Mouse (Mus musculus): ENCODE data around the gene Prkce. TPM values are rescaled to one million over a fixed set of nuclear protein-coding genes. Genes with fewer than 3 reads are reported as not detected.

The Prkce gene
- polyA plus RNA-seq, 2 experiments = 0.32 to 0.37 TPM

DNA sequence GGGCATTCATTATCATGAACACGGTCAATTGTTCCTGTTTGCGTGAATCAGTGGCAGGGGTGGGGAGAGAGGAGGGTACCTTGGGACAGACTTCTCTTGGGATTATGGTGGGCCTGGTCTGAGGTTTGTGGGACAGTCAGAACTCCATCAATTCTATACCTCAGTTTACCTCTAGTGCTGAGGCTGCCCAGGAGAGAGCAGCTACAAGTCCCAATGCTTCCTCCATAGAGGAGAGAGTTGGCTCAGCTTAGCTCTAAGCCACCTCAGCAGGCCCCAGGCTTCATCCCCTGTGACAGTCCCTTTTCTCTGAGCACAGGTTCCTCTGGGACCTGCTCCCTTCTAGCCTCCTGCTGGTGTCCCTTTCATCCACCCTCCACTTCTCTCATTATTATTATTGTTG, 507.4 kb downstream of the Prkce start:
- Histone ChIP-seq H3K27ac (no peak overlapping the region), H3K27me3 (ENCODE audit: control insufficient read depth, insufficient read depth, low read length) (no peaks in the 10 kb centered on the region), H3K9me3 (ENCODE audit: control insufficient read depth, low read length) (no peaks in the 10 kb centered on the region), H3K36me3 (replicated peaks; ENCODE audit: control insufficient read depth, insufficient read depth, low read depth) (no peaks in the 10 kb centered on the region), H3K4me2 (ENCODE audit: low read depth) (no peak overlapping the region), H3K4me3 (ENCODE audit: insufficient read depth in 1 of 2, low read depth in 2 of 2, low read length in 2 of 2) (no peak overlapping the region), H3K4me1 (replicated peaks; ENCODE audit: control insufficient read depth in 2 of 2, insufficient read depth in 2 of 2, low read length in 1 of 2) (no peaks in the 10 kb centered on the region; a peak in 2 of 4 replicates), H3K9ac (replicated peaks) (no peak overlapping the region)
- no peak for ATAC-seq (ENCODE audit: insufficient read depth)
- 29% methylated on average over 2 of the region's 2 CpGs for WGBS (ENCODE audit: insufficient replicate concordance)
- TF ChIP-seq EP300 (IDR thresholded peaks at IDR 0.05; ENCODE audit: low read depth) (no peak), CTCF (IDR thresholded peaks at IDR 0.05; ENCODE audit: low read depth) (no peak)
- DNase-seq (ENCODE audit: low read depth in 3 of 3, low spot score in 3 of 3) = no peak

DNA sequence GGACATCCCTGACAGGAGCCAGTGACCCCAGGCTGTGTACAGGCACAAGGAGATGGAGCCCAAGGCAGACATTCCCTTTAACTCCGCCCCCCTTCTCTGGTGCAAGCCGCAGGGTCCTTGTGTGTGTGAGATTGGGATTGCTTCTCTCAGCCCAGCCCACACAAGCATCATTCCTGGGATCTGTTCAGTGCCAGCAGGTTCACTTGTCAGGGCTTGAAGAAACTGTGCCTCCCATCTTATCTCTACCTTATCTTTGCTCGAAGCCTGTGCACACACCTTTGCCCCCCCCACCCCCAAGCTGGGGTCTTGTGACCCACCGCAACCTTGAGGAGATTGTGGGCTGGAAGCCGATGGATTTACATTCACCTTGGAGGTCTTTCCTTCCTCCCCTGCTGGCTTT, 508.8 kb downstream of the Prkce start:
- 54% methylated on average over 5 of the region's 5 CpGs for WGBS (ENCODE audit: insufficient replicate concordance)
- ATAC-seq (ENCODE audit: insufficient read depth) = no peak

DNA sequence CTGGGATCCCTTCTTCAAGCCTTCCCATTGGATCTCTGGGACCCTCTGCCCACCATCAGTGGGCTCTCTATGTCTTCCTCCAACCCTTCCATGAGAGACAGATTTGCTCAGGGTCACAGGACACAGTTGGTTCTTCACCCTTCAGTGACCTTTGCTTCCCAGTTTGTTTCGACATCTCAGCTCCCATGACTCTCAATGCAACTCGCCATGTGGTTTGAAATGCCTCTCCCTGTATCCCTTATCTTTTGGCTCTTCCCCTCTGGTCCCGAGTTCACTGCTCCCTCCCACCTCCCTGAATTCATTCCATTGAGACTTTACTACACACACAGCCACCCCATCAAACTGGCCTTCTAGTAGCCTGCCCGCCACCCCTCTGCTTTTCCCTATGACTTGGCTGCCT, 509.3 kb downstream of the Prkce start:
- H3K4me3 ChIP-seq (ENCODE audit: insufficient read depth in 1 of 2, low read depth in 2 of 2, low read length in 2 of 2) = no peak overlapping the region
- TF ChIP-seq EP300 (IDR thresholded peaks at IDR 0.05; ENCODE audit: low read depth) (no peak), CTCF (IDR thresholded peaks at IDR 0.05; ENCODE audit: low read depth) (no peak)
- H3K27ac ChIP-seq = no peak overlapping the region
- no peaks in the 10 kb centered on the region for H3K36me3 ChIP-seq (replicated peaks; ENCODE audit: control insufficient read depth, insufficient read depth, low read depth)
- no peaks in the 10 kb centered on the region for H3K9me3 ChIP-seq (ENCODE audit: control insufficient read depth, low read length)
- no peaks in the 10 kb centered on the region for H3K27me3 ChIP-seq (ENCODE audit: control insufficient read depth, insufficient read depth, low read length)
- WGBS (ENCODE audit: insufficient replicate concordance) = 41% methylated on average over 4 of the region's 4 CpGs
- no peaks in the 10 kb centered on the region; a peak in 2 of 4 replicates for H3K4me1 ChIP-seq (replicated peaks; ENCODE audit: control insufficient read depth in 2 of 2, insufficient read depth in 2 of 2, low read length in 1 of 2)
- ATAC-seq (ENCODE audit: insufficient read depth) (no peak), DNase-seq (ENCODE audit: low read depth in 3 of 3, low spot score in 3 of 3) (no peak)
- H3K4me2 ChIP-seq (ENCODE audit: low read depth) = no peak overlapping the region
- H3K9ac ChIP-seq (replicated peaks) = no peak overlapping the region

More for the DNA sequence above, 508.8 kb downstream of the Prkce start:
- Histone ChIP-seq H3K4me3 (ENCODE audit: insufficient read depth in 1 of 2, low read depth in 2 of 2, low read length in 2 of 2) (no peak overlapping the region), H3K4me2 (ENCODE audit: low read depth) (no peak overlapping the region), H3K4me1 (replicated peaks; ENCODE audit: control insufficient read depth in 2 of 2, insufficient read depth in 2 of 2, low read length in 1 of 2) (no peaks in the 10 kb centered on the region; a peak in 2 of 4 replicates), H3K9me3 (ENCODE audit: control insufficient read depth, low read length) (no peaks in the 10 kb centered on the region), H3K27ac (no peak overlapping the region), H3K27me3 (ENCODE audit: control insufficient read depth, insufficient read depth, low read length) (no peaks in the 10 kb centered on the region), H3K36me3 (replicated peaks; ENCODE audit: control insufficient read depth, insufficient read depth, low read depth) (no peaks in the 10 kb centered on the region), H3K9ac (replicated peaks) (no peak overlapping the region)
- TF ChIP-seq EP300 (IDR thresholded peaks at IDR 0.05; ENCODE audit: low read depth) = no peak
- no peak for TF ChIP-seq CTCF (IDR thresholded peaks at IDR 0.05; ENCODE audit: low read depth)
- no peak for DNase-seq (ENCODE audit: low read depth in 3 of 3, low spot score in 3 of 3)

DNA sequence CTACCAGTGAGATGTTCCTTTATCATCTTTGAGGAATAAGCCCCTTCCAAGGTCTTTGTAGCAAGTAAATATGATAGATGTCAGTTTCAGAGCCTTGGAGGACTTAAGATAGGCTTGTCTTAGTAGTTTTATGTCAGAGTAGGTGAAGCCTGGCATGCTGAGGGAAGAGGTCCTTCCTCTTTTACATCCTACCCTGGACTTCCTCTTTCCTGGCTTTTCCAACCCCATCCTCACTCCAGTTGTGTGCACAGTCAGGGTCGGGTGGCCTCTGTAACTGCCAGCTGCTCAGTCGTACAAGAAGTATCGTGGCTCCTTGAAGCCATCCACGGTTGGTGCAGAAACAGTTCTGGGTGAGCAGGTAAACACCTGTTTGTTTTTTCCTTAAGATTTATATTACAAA, 517.7 kb downstream of the Prkce start:
- Histone ChIP-seq H3K27ac (no peak overlapping the region), H3K4me1 (replicated peaks; ENCODE audit: control insufficient read depth in 2 of 2, insufficient read depth in 2 of 2, low read length in 1 of 2) (no peaks in the 10 kb centered on the region), H3K27me3 (ENCODE audit: control insufficient read depth, insufficient read depth, low read length) (no peaks in the 10 kb centered on the region), H3K4me3 (ENCODE audit: insufficient read depth in 1 of 2, low read depth in 2 of 2, low read length in 2 of 2) (no peak overlapping the region), H3K9ac (replicated peaks) (no peak overlapping the region), H3K36me3 (replicated peaks; ENCODE audit: control insufficient read depth, insufficient read depth, low read depth) (no peaks in the 10 kb centered on the region), H3K9me3 (ENCODE audit: control insufficient read depth, low read length) (no peaks in the 10 kb centered on the region), H3K4me2 (ENCODE audit: low read depth) (no peak overlapping the region)
- TF ChIP-seq CTCF (IDR thresholded peaks at IDR 0.05; ENCODE audit: low read depth) (no peak), EP300 (IDR thresholded peaks at IDR 0.05; ENCODE audit: low read depth) (no peak)
- ATAC-seq (ENCODE audit: insufficient read depth) = no peak
- DNase-seq (ENCODE audit: low read depth in 3 of 3, low spot score in 3 of 3) = no peak
- WGBS (ENCODE audit: insufficient replicate concordance) = 27% methylated on average over 4 of the region's 4 CpGs

DNA sequence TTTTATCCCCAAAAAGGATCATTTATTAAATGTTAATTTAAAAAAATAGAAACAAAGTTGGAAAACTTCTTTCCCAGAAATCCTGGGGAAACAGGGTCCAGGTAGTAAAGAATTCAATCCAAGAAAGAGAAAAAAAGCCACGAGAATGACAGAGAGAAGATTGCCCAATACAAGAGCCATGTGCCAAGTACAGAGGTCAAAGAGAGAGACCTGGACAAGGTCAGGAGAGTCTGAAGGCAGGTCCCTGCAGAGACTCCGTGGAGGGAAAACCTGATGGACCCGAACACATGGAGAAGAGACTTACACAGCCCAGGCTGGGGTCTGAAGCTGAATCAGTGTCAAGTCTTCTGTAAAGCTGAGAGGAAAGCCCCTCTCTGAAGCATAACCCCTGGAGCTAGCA, 519.4 kb downstream of the Prkce start:
- DNase-seq (ENCODE audit: low read depth in 3 of 3, low spot score in 3 of 3) (no peak), ATAC-seq (ENCODE audit: insufficient read depth) (no peak)
- H3K9ac ChIP-seq (replicated peaks) = no peak overlapping the region
- no peak for TF ChIP-seq EP300 (IDR thresholded peaks at IDR 0.05; ENCODE audit: low read depth)
- TF ChIP-seq CTCF (IDR thresholded peaks at IDR 0.05; ENCODE audit: low read depth) = no peak
- H3K4me3 ChIP-seq (ENCODE audit: insufficient read depth in 1 of 2, low read depth in 2 of 2, low read length in 2 of 2) = no peak overlapping the region
- H3K27me3 ChIP-seq (ENCODE audit: control insufficient read depth, insufficient read depth, low read length) = no peaks in the 10 kb centered on the region
- H3K4me1 ChIP-seq (replicated peaks; ENCODE audit: control insufficient read depth in 2 of 2, insufficient read depth in 2 of 2, low read length in 1 of 2) = no peaks in the 10 kb centered on the region
- no peak overlapping the region for H3K4me2 ChIP-seq (ENCODE audit: low read depth)
- WGBS (ENCODE audit: insufficient replicate concordance) = 48% methylated on average over 3 of the region's 3 CpGs
- no peak overlapping the region for H3K27ac ChIP-seq
- no peaks in the 10 kb centered on the region for H3K36me3 ChIP-seq (replicated peaks; ENCODE audit: control insufficient read depth, insufficient read depth, low read depth)
- no peaks in the 10 kb centered on the region for H3K9me3 ChIP-seq (ENCODE audit: control insufficient read depth, low read length)
